Mouse (Mus musculus): Measurements from ENCODE around the gene Hist2h2aa1.
"Not testable (repeated sequence)": the region's sequence is repeated elsewhere in the genome, so short reads cannot be mapped to it uniquely, and the experiment has no call there.

Hist2h2aa1 gene

DNA sequence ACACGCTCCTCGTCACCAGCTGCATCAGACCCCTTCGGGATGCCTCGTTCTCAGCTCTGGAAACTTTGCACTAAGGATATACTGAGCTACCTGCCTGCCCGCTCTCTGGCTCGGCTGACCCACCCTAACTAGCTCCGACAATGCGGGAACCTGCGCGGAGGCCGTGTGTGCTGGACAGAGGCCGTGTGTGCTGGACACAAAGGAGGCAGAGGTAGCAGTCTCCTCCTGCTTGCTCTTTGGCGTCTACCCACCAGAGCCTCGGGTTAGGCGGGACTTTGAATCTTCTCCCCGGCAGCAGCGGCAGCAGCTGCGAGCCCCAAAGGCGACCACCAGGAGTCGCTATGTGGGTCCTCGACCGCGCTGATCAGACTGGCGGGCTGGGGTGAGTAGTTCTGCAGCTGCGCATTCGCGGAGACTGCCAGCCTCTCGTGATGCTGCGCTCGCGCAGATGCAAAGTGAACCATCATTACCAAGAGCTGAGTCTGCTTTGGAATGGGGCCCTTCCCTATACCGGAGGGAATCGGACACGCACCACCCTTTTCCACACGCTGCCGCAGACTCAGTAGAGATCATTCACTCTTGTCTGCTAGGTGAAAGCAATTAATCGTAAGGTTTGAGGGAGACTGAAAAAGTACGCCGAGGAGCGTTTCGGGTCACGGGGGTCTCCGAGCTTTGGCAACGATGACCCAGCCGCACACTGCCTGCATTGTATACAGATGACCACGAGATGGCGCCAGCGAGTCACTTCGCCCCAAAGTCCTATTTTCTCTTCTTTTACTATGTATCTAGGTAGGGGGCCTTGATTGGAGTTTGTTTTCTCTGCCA, 32.7 kb downstream of the Hist2h2aa1 start:
- peak; percentile 92 to 94 for DNase-seq (ENCODE audit: low spot score in 2 of 2)

DNA sequence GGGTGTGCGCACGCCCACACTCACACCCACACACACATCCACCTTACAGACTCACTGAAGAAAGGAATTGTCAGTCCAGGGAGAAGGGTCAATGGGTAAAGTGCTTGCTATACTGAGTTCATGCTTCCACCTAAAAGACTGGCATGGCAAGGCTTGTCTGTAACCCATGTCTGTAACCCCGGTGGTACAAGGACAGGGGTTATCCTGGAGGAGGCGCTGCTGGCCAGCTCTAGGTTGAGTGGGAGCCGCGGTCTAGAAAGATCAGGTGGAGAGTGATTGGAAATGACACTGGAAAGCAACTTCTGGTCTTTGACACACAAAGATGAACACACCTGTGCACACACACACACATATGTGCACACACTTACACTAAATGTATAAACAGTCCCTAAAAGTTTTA, 35.4 kb downstream of the Hist2h2aa1 start:
- DNase-seq (ENCODE audit: low spot score in 2 of 2): no peak

DNA sequence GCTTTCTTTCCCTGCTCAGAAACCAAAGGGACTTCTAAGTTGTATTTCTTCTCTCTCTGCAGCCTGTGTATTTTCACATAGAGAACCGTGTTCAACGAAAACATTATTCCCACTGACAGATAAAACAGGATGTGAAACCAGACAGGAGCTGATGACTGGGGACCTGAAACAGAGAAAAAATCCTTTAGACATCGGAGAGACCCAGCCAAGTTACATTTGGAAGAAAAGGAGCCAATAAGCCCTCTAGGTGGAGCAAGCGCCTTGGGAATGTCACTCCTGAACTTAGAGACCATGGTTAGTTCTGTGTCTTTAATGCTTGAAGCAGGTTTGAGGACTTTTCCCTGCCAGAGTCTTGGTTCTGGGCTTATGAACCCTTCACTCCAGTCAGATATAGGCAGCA, 39.2 kb downstream of the Hist2h2aa1 start:
- DNase-seq (ENCODE audit: low spot score in 2 of 2): peak in 1 of 2 experiments; percentile 60

DNA sequence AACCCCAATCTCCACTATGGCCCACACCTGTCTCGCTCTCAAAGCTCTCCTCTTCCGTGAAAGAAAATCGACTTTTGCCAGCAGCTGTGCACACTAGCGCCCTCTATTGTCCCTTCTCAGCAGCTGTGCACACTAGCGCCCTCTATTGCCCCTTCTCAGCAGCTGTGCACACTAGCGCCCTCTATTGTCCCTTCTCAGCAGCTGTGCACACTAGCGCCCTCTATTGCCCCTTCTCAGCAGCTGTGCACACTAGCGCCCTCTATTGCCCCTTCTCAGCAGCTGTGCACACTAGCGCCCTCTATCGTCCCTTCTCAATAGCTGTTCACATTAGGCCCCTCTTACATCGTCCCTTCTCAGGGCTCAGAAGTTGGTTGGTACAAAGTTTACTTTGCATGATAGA, 42.0 kb downstream of the Hist2h2aa1 start:
- not testable (repeated sequence) for DNase-seq (ENCODE audit: low spot score in 2 of 2)

DNA sequence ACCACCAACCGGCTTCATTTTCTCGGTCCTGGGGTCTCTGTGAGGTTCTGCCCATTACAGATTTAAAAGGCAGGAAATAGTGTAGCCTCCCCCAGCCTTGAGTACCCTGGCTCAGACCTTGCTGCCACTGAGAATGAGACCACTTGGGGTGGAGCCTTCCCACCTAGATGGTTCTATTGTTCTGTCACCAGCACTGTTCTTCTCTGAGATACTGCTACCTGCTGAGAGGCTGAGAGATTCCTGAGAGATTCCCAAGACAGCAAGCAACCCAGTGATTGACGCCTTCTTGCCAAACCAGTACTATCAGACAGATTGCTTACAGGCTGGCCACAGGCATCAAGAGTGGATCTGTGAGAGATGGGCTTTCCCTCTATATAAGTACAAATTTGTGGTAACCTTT, 43.9 kb downstream of the Hist2h2aa1 start:
- no peak for DNase-seq (ENCODE audit: low spot score in 2 of 2)

DNA sequence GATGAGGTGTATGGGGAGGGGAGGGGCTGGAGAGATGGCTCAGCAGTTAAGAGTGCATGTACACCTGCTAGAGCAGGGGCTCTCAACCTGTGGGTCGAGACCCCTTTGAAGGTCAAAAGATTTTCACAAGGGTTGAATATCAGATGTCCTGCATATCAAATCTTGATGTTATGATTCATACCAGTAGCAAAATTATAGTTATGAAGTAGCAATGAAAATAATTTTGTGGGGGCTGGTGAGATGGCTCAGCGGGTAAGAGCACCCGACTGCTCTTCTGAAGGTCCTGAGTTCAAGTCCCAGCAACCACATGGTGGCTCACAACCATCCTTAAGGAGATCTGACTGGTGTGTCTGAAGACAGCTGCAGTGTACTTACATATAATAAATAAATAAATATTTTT, 45.4 kb downstream of the Hist2h2aa1 start:
- not testable (repeated sequence) for DNase-seq (ENCODE audit: low spot score in 2 of 2)

DNA sequence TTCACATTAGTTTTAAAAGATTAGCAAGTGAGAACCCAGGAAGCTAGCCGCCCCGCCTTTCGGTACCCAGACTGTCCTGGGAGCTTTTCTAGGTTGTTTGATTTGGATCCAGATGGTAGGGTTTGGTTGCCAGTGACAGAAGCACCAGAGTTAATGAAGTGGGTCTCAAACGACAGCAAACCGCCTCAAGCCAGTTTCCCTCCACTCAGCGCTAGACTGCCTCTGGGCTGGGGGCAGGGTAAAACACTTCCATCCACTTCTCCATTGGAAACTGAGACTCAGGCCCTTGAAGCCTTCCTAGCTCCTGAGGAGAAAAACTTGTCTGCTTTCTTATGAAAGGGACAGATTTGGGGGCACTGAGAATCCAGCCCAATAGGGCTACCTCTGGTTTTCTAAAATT, 47.3 kb downstream of the Hist2h2aa1 start:
- no peak for DNase-seq (ENCODE audit: low spot score in 2 of 2)

DNA sequence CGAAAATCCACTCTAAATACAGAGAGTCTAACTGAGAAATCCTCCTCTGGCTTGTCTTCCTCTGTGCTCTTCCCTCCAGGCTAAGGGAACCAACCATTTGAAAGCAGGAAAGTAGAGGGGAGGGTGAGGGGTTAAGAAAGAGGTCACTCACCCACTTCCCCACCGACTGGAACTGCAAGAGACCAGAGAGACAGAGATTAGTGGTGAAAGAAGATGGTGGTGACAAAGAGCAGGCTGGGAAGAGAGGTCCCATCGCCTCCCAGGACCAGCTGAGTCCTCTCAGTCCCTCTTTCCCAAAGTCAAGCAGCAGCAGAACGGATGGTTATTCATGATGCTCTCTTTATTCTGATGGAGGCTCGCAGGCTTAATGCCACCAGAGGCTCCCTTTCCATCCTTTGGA, 48.1 kb downstream of the Hist2h2aa1 start:
- DNase-seq (ENCODE audit: low spot score in 2 of 2): no peak

DNA sequence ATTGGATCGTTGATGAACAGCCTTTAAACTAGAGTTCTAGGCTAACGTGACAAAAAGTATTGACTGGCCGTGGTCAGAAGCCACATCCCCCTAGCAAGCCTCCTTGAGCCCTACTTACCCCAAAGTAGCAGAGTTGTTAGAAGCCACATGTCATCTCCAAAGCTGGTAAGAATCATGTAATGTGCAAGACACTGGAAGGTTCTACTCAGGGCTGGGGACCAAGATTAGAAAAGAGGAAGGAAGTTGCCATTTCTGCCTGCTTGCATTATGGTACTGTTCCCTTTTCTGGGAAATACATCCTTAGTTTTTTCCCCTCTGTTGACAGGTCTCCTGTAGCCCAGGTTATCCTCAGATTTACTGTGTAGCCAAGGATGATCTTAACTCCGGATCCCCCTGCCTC, 48.5 kb downstream of the Hist2h2aa1 start, which contains the start of gene Fcgr1:
Fcgr1 (minus strand) TSS at position 183 of the 400 bp plus-strand sequence.
- no peak for DNase-seq (ENCODE audit: low spot score in 2 of 2)

Measured in frontal cortex, postnatal 36 days (tissue).